Mouse (Mus musculus) hematopoietic stem cell, adult 5-6 weeks (primary cell): Measurements from ENCODE around the gene Olfr1438-ps1. TPM values are rescaled to one million over a fixed set of nuclear protein-coding genes. Genes with fewer than 3 reads are reported as not detected.
"Not testable (repeated sequence)": the region's sequence is repeated elsewhere in the genome, so short reads cannot be mapped to it uniquely, and the experiment has no call there.

Experiments used
- ATAC-seq, 2 experiments: fragments of 125-278 bp in 1 of 2; replicated peaks in 1 of 2; 2 replicates each; pipeline ENCODE4 v1.8.0; 2016 to 2017; ENCODE audit warnings: inconsistent platforms in 2 of 2, mild to moderate bottlenecking in 2 of 2, moderate number of reproducible peaks in 2 of 2, low read depth in 1 of 2, moderate TSS enrichment in 1 of 2; ENCODE audit not compliant: low FRiP score in 2 of 2, poor library complexity in 2 of 2, severe bottlenecking in 2 of 2, insufficient read depth in 1 of 2, low TSS enrichment in 1 of 2
- total RNA-seq: library from RNA; stranded (forward); fragments of 172-1452, 232-1000 nt; gene quantifications from 2 replicates; pipeline ENCODE4 v1.2.3, GENCODE M21; 2017

Gene Olfr1438-ps1
- not detected in 2 replicates for total RNA-seq

DNA sequence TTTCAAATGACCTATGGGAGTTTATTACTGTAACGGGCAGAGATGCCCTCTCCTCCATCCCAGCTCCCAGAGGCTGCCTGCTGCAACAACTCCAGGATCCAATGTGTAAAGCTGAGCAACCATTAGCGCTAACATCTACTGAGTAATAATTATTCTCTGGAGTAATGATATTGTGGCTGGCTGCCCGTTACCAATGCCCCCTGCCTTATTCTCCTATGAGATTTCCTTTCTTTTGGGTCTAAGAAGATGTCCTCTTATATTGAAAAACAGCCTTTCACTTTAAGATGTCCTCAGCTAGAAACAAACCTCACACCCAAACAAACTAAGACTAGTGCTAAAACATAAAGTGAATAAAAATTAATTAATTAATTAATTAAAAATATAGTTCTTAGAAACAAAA, at the start of gene Olfr1438-ps1:
Olfr1438-ps1 (minus strand) TSS at position 101 of the 400 bp plus-strand sequence.
- ATAC-seq, result no peak

DNA sequence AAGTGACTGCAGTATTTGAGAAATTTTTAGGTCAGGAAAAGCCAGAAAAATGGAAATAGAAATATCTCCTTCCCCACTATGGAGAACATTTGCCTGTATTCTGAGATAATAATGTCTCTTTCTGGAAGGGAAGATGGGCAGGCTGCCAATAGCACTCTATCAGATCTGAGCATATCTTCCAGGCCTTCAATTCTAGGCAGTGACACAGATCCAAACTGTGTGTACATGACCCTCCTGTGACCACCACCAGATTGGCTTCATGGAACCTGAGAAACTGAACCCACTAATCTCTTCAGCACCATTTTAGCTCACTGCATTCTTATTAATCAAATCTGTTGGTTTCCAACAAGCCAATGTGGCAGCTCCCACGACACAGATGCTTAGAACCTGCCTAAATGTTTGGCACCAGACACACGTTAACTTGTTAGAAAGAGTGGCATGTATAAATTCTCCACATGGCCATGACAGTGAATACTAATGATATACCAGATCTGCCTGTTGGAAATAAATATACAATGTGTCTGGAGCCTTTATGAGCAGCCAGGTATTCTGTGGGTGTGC, 38.8 kb upstream of the Olfr1438-ps1 start:
- ATAC-seq, result no peak

DNA sequence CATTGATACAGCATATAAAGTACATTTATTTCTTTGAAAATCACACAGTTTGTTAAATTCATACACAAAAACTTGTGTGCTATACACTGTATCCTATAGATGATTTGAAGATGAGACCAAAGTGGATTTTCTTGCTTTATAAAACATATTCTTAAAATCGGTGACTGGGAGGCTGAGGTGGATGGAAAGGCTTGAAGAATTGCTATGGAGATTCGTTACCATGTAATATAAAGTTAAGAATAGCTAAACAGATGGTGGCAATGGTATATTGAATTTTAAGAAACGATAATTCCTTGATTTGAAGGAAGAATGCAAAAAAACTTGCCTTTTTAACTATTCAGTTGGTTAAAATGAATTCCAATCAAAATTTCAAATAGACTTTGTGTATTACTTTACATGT, 37.3 kb upstream of the Olfr1438-ps1 start:
- ATAC-seq, result no peak

DNA sequence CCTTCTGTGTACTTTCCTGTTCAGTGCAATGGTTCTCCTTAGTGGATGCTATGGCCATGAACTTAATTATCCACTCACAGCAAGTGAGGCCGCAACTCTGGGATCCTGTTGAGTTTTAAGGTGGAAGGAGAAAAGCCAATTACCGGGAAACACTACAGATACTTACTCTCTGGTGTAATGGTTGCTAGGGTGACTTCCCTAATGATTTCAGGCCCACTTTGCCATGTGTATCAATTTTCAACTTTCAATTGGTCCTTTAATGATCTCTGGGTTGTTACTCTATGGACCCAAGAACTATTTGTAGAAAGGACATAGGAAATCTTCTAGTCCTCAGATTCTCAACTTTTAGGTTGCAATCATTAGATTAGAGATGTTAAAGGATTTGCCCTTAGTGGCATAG, 10.7 kb downstream of the Olfr1438-ps1 start, which contains the start of gene Olfr1437:
Olfr1437 (minus strand) TSS at position 101 of the 400 bp plus-strand sequence.
- ATAC-seq, result no peak

DNA sequence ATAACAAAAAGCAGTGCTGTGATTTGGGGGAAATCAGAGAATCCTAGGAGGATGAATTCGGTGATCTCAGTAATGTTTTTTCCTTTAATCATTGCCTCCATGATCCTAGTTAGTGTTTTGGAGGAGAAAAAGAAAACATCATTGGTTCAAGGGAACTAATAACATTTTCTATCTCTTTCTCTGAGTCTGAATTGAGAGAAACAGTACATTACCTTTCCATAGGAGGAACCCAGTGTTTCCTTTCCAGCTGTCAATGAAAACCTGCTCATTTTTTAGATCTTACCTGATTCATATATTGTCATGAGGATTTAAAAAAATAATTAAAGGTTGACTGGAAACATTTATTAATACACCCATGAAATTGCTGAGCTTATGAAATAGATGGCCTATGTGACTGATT, 36.7 kb downstream of the Olfr1438-ps1 start, which contains the start of gene Olfr1436:
Olfr1436 (minus strand) TSS at position 101 of the 400 bp plus-strand sequence.
- ATAC-seq, result not testable (repeated sequence)

DNA sequence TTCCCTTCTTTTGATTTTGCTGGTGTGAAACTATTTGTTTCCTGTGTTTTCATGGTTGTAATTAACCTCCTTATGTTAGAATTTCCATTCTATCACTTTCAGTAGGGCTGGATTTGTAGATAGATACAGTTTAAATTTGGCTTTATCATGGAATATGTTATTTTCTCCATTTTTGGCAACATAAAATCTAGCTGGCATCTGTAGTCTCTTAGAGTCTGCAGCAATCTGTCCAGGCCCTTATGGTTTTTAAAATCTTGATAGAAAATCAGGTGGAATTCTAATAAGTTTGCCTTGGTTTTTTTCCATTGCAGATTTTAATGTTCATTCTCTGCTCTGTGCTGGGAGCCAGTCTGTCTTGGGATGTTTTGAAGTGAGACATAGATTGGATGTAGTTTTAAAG, 42.7 kb downstream of the Olfr1438-ps1 start:
- no peak for ATAC-seq

DNA sequence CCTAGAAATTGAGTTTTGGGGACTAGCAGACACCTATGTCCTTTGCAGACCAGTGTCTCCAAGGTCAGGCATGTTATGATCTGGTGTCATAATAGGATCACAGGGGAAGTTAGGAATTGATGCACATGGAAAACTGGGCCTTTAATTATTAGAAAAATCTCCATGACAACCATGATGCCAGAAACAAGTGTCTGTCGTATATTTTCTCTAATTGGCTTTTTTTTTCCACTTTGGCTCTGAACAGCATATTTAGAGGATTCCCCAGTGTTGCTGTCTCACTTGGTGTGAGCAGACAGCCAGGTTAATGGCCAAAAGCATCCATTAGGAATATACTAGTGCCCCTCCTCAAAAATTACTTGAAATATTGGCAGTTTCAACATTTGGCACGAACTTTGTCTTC, 56.2 kb downstream of the Olfr1438-ps1 start, which contains the start of gene Olfr1434:
Olfr1434 (plus strand) TSS at position 301 of the 400 bp plus-strand sequence.
- no peak for ATAC-seq

Other genes starting within 250 kb of the Olfr1438-ps1 start
- not detected in 2 replicates for gene Olfr1426, start 243.9 kb downstream of the Olfr1438-ps1 start, total RNA-seq
- not detected in 2 replicates for gene Olfr1427, start 232.6 kb downstream of the Olfr1438-ps1 start, total RNA-seq
- gene Olfr1428, start 220.0 kb downstream of the Olfr1438-ps1 start, total RNA-seq, result not detected in 2 replicates
- gene Olfr76, start 212.7 kb downstream of the Olfr1438-ps1 start, total RNA-seq, result not detected in 2 replicates
- not detected in 2 replicates for gene Olfr1555-ps1, start 165.8 kb downstream of the Olfr1438-ps1 start, total RNA-seq
- gene Olfr1431, start 135.3 kb downstream of the Olfr1438-ps1 start, total RNA-seq, result not detected in 2 replicates
- not detected in 2 replicates for gene Olfr1432, start 103.3 kb downstream of the Olfr1438-ps1 start, total RNA-seq
- not detected in 2 replicates for gene Olfr262, start 94.3 kb downstream of the Olfr1438-ps1 start, total RNA-seq
- not detected in 2 replicates for gene Olfr235, start 74.9 kb downstream of the Olfr1438-ps1 start, total RNA-seq
- gene Olfr1434, start 56.1 kb downstream of the Olfr1438-ps1 start, total RNA-seq, result not detected in 2 replicates
- not detected in 2 replicates for gene Olfr1436, start 36.8 kb downstream of the Olfr1438-ps1 start, total RNA-seq
- not detected in 2 replicates for gene Olfr1437, start 10.8 kb downstream of the Olfr1438-ps1 start, total RNA-seq
- gene Olfr1440, start 51.4 kb upstream of the Olfr1438-ps1 start, total RNA-seq, result not detected in 2 replicates
- not detected in 2 replicates for gene Olfr1441, start 81.5 kb upstream of the Olfr1438-ps1 start, total RNA-seq
- gene Pfpl, start 92.0 kb upstream of the Olfr1438-ps1 start, total RNA-seq, result not detected in 2 replicates
- 15.1 and 28.2 TPM in 2 replicates for gene Mpeg1, start 124.9 kb upstream of the Olfr1438-ps1 start, total RNA-seq
- gene Dtx4, start 165.5 kb upstream of the Olfr1438-ps1 start, total RNA-seq, result 5.3 and 8.2 TPM in 2 replicates
- 161 and 174 TPM in 2 replicates for gene Fam111a, start 209.8 kb upstream of the Olfr1438-ps1 start, total RNA-seq